Mouse (Mus musculus) midbrain, embryonic 14.5 days (tissue): Measurements from ENCODE around the gene Kcnb1. TPM values are rescaled to one million over a fixed set of nuclear protein-coding genes. Genes with fewer than 3 reads are reported as not detected.

Source experiments
- ATAC-seq: fragments of 200-750 bp; cut with Nextera tagmentation; 2 replicates; pipeline ENCODE4 v1.8.0; 2017; ENCODE audit warnings: moderate number of reproducible peaks, moderate library complexity; ENCODE audit not compliant: low FRiP score, low TSS enrichment
- DNase-seq: peaks from one replicate; pipeline ENCODE4 v3.0.0-alpha.2; 2015
- H3K27ac ChIP-seq: fragments of 300-500 bp; sonication (generic); replicated peaks from 2 replicates; pipeline ENCODE4 v1.5.1; 2014; ENCODE audit warnings: mild to moderate bottlenecking, low read depth, low read length, moderate library complexity
- H3K27me3 ChIP-seq: fragments of 300-500 bp; sonication (generic); 2 replicates; pipeline ENCODE4 v1.6.1; 2014; ENCODE audit warnings: low read length, control low read depth, mixed read lengths; ENCODE audit not compliant: control insufficient read depth, insufficient read depth
- H3K36me3 ChIP-seq: fragments of 300-500 bp; sonication (generic); 2 replicates; pipeline ENCODE4 v1.6.1; 2014; ENCODE audit warnings: low read length, control low read depth; ENCODE audit not compliant: control insufficient read depth, insufficient read depth
- H3K4me1 ChIP-seq: fragments of 300-500 bp; sonication (generic); 2 replicates; pipeline ENCODE4 v1.6.1; 2014; ENCODE audit warnings: mild to moderate bottlenecking, antibody characterized with exemption, low read length, control low read depth; ENCODE audit not compliant: control insufficient read depth, insufficient read depth
- H3K4me2 ChIP-seq: fragments of 300-500 bp; sonication (generic); 2 replicates; pipeline ENCODE4 v1.6.1; 2014; ENCODE audit warnings: mild to moderate bottlenecking, low read length, moderate library complexity
- H3K4me3 ChIP-seq: fragments of 300-500 bp; sonication (generic); replicated peaks from 2 replicates; pipeline ENCODE4 v1.5.1; 2014; ENCODE audit warnings: low read depth, low read length
- H3K9ac ChIP-seq: fragments of 300-500 bp; sonication (generic); replicated peaks from 2 replicates; pipeline ENCODE4 v1.6.1; 2014; ENCODE audit warnings: mild to moderate bottlenecking, low read length, moderate library complexity
- H3K9me3 ChIP-seq: fragments of 300-500 bp; sonication (generic); 2 replicates; pipeline ENCODE4 v1.6.1; 2016; ENCODE audit warnings: low read length, control low read depth, mixed read lengths; ENCODE audit not compliant: control insufficient read depth
- WGBS: fragments of 180-500 bp; shearing (Covaris S2); extraction: QIAGEN DNeasy Blood & Tissue Kit; methylation state at CpG from one replicate; pipeline ENCODE4 v1.1.7; 2014; 5-methylcytosine and 5-hydroxymethylcytosine counted together
- polyA plus RNA-seq: library from polyadenylated mRNA; unstranded; fragments of >200 nt; fragmentation: Nextera tagmentation; extraction: Ambion mirVana; gene quantifications from 2 replicates; pipeline ENCODE4 v1.2.1, GENCODE M21; 2014

The Kcnb1 gene
- polyA plus RNA-seq, 1 experiment from 2014 or later, result 3.1 TPM

DNA sequence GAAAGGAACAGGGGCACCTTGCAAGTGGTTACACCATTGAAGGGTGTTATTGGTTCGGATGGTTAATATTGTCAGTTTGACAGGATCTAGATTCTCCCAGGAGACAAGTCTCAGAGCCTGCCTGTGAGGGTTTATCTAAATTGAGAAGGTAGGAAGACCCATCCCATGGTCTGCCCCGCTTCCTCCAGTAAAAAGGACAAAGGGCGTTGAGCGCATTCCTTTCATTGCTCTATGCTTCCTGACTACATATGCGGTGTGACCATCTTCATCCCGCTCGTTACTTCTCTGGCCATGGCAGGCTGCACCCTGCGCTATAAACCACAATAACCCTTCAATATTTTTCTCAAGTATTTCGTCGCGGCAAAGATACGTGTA, 118.7 kb downstream of the Kcnb1 start:
- no peaks in the 10 kb centered on the region for H3K9me3 ChIP-seq
- peak overlapping the region; percentile 75 for H3K27ac ChIP-seq
- H3K27me3 ChIP-seq, result no peaks in the 10 kb centered on the region
- ATAC-seq, result no peak
- 21% methylated on average over 12 of the region's 12 CpGs for WGBS
- H3K4me3 ChIP-seq, result peak overlapping the region; percentile 38
- H3K4me1 ChIP-seq, result 0 out of 2 replicates have a peak, but pooled peaks cover 2% of the 10 kb centered on the region
- H3K9ac ChIP-seq, result peak overlapping the region; percentile 44
- peaks cover 7% of the 10 kb centered on the region for H3K36me3 ChIP-seq
- DNase-seq, result no peak
- peak overlapping the region; percentile 62 for H3K4me2 ChIP-seq

DNA sequence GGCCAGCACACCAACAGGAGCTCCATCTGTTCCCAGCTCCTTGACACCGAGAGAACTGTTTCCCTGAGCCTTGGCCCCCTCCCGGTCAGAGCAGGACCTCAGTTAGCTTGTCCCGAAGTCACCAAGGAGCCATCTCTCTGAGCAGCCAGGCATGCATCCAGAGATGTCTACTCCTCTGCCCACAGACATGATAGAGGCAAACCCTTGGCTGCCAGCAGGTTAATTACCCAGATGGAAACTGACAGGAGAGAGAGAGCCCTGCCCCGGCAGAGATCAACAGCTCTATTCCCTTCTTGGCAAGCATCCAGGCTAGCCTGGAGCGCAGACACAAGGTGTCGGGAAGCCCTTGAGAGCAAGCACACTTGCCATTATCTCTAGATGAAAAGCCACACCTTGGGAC, 119.6 kb downstream of the Kcnb1 start:
- H3K4me2 ChIP-seq, result no peak overlapping the region
- H3K27ac ChIP-seq, result no peak overlapping the region
- H3K4me1 ChIP-seq, result peaks cover 4% of the 10 kb centered on the region
- H3K9ac ChIP-seq, result no peak overlapping the region
- no peaks in the 10 kb centered on the region for H3K9me3 ChIP-seq
- H3K4me3 ChIP-seq, result no peak overlapping the region
- H3K27me3 ChIP-seq, result no peaks in the 10 kb centered on the region
- DNase-seq (peak; percentile 57), ATAC-seq (no peak)
- H3K36me3 ChIP-seq, result peaks cover 16% of the 10 kb centered on the region
- 62% methylated on average over 6 of the region's 6 CpGs for WGBS

DNA sequence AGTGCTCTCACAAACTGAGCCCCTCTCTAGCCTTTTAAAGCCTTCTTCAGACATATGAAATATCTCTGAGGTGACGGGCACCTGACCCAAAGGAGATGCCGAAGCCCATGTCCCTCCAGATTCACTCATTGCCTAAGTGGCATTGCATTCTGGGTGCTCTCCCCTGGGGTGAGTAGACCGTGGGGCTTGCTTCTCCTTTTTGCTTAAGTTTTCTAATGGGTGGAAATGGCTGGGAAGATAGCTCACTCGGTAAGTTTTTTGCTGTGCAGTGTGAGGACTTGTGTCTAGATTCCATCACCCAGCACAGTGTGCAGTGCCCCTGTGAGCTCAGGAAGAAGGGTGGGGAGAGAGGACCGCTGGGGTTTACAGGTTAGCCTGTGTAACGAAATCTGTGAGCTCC, 122.4 kb downstream of the Kcnb1 start:
- Histone ChIP-seq H3K9me3 (no peaks in the 10 kb centered on the region), H3K4me1 (peaks cover 12% of the 10 kb centered on the region), H3K27me3 (no peaks in the 10 kb centered on the region), H3K4me3 (no peak overlapping the region), H3K36me3 (peaks cover 24% of the 10 kb centered on the region), H3K27ac (no peak overlapping the region), H3K9ac (no peak overlapping the region), H3K4me2 (no peak overlapping the region)
- WGBS, result 52% methylated on average over 6 of the region's 6 CpGs
- ATAC-seq, result no peak
- no peak for DNase-seq

DNA sequence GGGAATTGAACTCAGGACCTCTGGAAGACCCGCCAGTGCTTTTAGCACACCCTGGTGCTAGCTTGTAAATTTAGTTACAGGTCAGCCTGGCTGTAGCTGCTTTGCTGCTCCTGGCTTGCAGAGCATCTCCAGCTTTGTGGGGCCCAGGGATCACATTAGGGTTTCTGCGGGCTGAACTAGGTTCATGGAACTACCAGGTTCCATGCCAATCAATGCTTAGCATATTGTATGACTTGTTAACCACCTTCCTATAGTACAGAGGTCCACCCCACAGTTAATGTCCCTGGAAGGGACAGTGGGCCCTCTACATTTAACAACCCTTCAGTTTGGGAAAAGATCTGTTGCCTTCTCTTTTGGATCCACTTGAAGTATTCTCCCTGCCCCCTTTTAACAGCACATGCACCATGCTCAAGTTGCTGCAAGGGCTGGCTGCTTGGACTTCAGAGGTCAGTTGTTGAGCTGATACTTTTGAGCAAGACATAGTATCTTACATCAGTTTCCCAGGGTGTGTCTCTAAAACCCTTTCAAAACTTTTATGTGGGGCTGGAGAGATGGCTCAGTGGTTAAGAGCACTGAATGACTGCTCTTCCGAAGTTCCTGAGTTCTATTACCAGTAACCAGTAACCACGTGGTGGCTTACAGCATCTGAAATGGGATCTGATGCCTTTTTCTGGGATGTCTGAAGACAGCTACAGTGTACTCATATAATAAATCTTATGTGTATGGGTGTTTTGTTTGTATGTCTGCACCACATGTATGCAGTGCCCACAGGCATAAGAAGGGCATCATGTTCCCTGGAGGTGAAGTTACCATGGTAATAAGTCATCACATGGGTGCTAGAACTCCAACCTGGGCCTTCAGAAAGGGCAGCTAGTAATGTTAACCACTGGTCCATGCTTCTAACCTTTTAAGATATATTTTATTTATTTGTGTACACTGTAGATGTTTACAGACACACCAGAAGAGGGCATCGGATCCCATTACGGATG, 123.1 kb downstream of the Kcnb1 start:
- Histone ChIP-seq H3K4me3 (no peak overlapping the region), H3K4me2 (no peak overlapping the region), H3K27me3 (no peaks in the 10 kb centered on the region), H3K9ac (no peak overlapping the region), H3K4me1 (peaks cover 14% of the 10 kb centered on the region), H3K27ac (no peak overlapping the region), H3K9me3 (no peaks in the 10 kb centered on the region), H3K36me3 (peaks cover 24% of the 10 kb centered on the region)
- ATAC-seq, result no peak
- DNase-seq, result no peak
- WGBS, result 30% methylated on average over 6 of the region's 6 CpGs

DNA sequence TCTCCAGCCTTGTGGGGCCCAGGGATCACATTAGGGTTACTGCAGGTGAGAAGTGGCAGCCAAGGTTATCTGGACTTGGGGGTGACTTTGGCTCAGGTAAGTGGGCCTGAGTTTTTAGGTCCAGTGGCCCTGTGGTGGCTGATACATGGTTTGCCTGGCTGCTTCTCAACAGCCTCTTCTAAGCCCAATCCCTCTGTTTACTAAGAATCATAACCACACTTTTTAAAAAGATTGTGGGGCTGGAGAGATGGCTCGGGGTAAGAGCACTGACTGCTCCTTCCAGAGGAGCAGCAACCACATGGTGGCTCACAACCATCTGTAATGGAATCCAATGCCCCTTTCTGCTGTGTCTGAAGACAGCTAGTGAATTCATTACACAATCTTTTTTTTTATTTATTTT, 123.9 kb downstream of the Kcnb1 start:
- Histone ChIP-seq H3K4me3 (no peak overlapping the region), H3K9me3 (no peaks in the 10 kb centered on the region), H3K36me3 (peaks cover 24% of the 10 kb centered on the region), H3K27ac (no peak overlapping the region), H3K9ac (no peak overlapping the region), H3K4me2 (no peak overlapping the region), H3K27me3 (no peaks in the 10 kb centered on the region), H3K4me1 (peaks cover 19% of the 10 kb centered on the region)
- DNase-seq (no peak), ATAC-seq (no peak)
- WGBS, result 53% methylated on average over 1 of the region's 1 CpGs

DNA sequence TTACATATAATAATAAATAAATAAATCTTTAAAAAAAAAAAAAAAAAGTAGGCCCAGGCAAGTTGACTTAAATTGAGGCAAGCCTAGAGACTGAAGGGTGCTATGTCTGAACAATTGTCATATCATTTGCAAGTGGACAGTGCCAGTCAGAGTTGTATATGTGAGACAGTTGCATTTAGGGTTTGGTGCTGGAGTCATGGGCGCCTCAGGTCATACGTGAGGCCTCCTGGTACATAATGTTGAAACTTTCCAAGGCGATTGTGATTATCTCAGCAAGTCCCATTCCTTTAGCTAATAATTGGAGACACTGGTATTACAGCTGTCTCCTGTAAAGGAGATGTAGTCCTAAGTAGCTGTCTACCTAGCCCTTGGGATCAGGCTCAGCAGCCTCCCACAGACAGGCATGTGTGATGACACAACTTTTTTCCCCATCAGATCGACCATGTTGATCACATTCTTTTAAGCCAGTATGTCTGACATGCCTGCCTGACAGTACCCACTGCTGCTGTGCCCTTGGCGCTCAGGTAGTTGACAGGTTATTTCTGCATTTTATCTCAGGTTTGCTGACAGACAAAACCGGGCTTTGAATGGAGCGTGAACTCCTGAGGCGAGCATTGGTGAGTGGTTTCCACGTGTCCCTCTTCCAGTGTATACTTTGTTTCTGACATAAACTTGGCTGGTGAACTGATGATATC, 125.2 kb downstream of the Kcnb1 start:
- DNase-seq (no peak), ATAC-seq (no peak)
- H3K36me3 ChIP-seq, result peaks cover 26% of the 10 kb centered on the region
- peak overlapping the region; percentile 88 for H3K4me3 ChIP-seq
- peaks cover 23% of the 10 kb centered on the region for H3K4me1 ChIP-seq
- peak overlapping the region; percentile 56 for H3K9ac ChIP-seq
- H3K27ac ChIP-seq, result no peak overlapping the region
- WGBS, result 20% methylated on average over 9 of the region's 9 CpGs
- H3K9me3 ChIP-seq, result no peaks in the 10 kb centered on the region
- H3K27me3 ChIP-seq, result no peaks in the 10 kb centered on the region
- peak overlapping the region; percentile 90 for H3K4me2 ChIP-seq

DNA sequence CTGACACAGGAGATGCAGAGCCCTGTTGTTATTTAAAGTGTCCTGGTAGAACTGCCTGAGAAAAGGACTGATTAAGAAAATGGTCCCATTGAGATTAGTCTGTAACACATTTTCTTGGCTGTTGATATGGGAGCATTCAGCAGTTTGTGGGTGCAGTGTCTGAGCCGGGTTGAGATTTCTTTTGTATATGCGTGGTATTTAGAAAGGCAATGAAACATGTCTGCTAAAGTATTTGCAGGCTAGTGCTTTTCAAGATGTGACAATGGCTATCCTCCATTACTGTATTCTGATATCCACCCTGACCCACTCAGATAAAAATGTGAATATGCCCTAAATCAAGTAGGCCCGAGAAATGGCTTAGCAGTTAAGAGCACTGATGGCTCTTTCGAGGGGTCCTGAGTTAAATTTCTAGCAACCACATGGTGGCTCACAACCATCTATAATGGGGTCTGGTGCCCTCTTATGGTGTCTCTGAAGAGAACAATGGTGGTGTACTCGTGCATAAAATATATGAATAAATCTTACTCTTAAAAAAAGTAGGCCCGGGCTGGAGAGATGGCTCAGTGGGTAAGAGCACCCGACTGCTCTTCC, 126.0 kb downstream of the Kcnb1 start:
- H3K27me3 ChIP-seq, result no peaks in the 10 kb centered on the region
- H3K9me3 ChIP-seq, result no peaks in the 10 kb centered on the region
- H3K27ac ChIP-seq, result peak overlapping the region; percentile 93
- peaks cover 30% of the 10 kb centered on the region for H3K36me3 ChIP-seq
- peak overlapping the region; percentile 93 for H3K9ac ChIP-seq
- WGBS, result 1% methylated on average over 7 of the region's 7 CpGs
- peak overlapping the region; percentile 88 for H3K4me3 ChIP-seq
- H3K4me2 ChIP-seq, result peak overlapping the region; percentile 90
- peak; percentile 71 for DNase-seq
- peaks cover 25% of the 10 kb centered on the region for H3K4me1 ChIP-seq
- ATAC-seq, result no peak

DNA sequence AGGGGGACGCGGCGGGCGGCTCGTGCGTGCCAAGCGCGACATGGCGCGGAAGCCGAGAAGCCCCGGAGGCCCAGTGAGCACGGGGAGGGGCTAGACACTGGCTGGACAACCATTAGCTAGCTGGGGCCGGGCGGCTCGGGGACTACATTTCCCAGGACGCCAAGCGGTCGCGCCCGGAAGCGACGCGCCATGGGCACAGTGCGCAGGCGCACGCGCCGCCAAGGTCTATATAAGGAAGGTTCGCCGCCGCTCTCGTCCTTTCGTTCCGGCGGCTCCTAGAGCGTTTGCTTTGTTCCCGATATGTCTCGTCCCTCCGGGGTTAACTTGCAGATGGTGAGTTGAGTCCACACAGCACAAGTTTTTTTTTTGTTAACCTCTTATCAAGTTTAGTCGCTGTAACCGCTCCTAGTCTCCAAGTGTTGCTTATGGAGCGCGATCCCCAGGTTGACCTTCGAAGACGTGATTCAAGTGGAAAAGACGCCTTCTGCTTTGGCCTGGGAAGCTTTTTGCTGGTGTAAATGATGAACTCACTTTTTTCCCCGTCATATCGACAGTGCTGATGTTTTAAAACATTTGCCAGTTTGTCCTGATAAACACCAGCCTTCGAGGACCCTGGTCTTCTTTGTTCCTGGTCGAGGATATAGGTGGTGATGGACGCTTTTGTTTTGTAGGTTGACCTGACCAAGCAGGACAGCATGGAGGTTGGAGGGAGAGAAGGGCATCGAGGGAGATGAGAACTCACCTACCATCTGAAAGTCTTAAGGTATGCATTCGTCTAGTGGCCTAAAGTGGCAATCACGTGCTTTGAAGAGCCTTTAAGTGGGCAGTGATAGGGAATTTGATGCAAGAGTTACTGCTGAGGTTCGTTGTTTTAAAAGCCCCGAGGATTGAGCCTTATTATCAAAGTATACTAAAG, 126.7 kb downstream of the Kcnb1 start, which contains the start of gene Znfx1:
TSS of gene Znfx1 (minus strand) at position 51 of the 916 bp plus-strand sequence.
- WGBS, result under 1% methylated on average over 57 of the region's 57 CpGs
- peak within 1 kb of the TSS; percentile 90 for H3K4me2 ChIP-seq
- peak within 1 kb of the TSS; percentile 88 for H3K4me3 ChIP-seq
- H3K9ac ChIP-seq, result peak within 1 kb of the TSS; percentile 93
- H3K4me1 ChIP-seq, result peaks cover 25% of the 10 kb centered on the region
- no peaks in the 10 kb centered on the region for H3K9me3 ChIP-seq
- ATAC-seq, result peak; percentile 94
- H3K27ac ChIP-seq, result peak within 1 kb of the TSS; percentile 93
- DNase-seq, result peak; percentile 97
- no peaks in the 10 kb centered on the region for H3K27me3 ChIP-seq
- H3K36me3 ChIP-seq, result peaks cover 36% of the 10 kb centered on the region
